Mouse (Mus musculus): Measurements from ENCODE around the gene Pde4d. TPM values are rescaled to one million over a fixed set of nuclear protein-coding genes. Genes with fewer than 3 reads are reported as not detected.

Pde4d gene
- polyA plus RNA-seq, 1 experiment: 33.8 TPM

DNA sequence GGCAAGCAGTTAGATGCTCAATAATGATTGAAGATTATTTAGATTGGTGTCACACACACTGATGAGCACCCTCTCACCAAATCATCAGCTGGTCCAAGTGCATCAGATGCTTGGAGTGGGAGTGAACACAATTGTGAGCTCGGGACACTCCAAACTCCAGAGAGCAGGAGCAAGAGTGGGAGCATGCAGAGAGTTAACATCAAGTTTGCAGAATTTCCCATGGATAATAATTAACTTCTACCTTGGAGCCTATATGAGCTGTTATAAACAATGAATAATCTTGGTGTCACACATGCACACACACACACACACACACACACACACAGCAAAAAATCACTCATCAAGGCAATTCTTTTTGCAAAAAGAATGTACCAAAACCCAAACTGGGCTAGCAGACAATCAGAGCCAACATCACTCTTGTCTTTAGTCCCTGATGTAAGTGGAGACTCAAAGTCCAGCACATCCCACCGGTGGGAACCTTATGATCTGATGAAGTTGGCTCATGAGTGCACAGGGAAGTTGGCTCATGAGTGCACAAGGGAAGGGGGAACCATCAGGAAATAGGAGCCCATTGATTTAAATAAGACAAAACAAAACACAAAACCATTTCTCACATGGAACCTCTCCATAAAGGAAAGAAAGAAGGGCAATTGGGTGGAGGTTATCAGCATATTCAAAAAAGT is 1391.5 kb downstream of the Pde4d start:
- Histone ChIP-seq H3K4me3 (replicated peaks; ENCODE audit: insufficient read depth, low read depth, low read length) (no peak overlapping the region), H3K27ac (ENCODE audit: insufficient read depth, low read length) (no peak overlapping the region), H3K4me1 (ENCODE audit: control insufficient read depth, insufficient read depth, low read length) (no peaks in the 10 kb centered on the region), H3K27me3 (ENCODE audit: control insufficient read depth, insufficient read depth, low read length) (no peaks in the 10 kb centered on the region)
- no peak for DNase-seq
- no peak for TF ChIP-seq POLR2A (IDR thresholded peaks at IDR 0.05; ENCODE audit: borderline replicate concordance, insufficient read depth, low read length)
- no peak for TF ChIP-seq CTCF (IDR thresholded peaks at IDR 0.05; ENCODE audit: borderline replicate concordance, insufficient read depth, low read depth, low read length)
- WGBS: 80% methylated on average over 2 of the region's 2 CpGs

DNA sequence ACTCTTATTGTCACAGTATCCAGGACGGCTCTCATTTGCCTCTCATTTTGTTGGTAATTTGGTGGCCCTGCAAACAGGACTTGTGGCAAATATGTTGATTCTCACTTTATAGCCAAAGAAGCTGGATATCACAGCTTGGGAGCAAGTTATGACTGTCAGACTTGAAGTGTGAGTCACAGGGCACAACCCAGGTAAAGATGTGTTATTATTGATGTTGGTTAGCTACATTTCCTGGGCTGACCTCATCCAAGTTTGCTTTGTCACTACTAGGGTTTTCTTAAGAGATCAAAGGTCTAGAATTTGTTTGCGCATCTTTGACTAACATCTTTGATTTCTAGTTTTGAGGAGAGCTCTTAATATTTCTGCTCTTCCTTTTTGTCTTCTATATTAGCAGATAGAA is 1393.2 kb downstream of the Pde4d start:
- Histone ChIP-seq H3K4me1 (ENCODE audit: control insufficient read depth, insufficient read depth, low read length) (no peaks in the 10 kb centered on the region), H3K4me3 (replicated peaks; ENCODE audit: insufficient read depth, low read depth, low read length) (no peak overlapping the region), H3K27ac (ENCODE audit: insufficient read depth, low read length) (no peak overlapping the region), H3K27me3 (ENCODE audit: control insufficient read depth, insufficient read depth, low read length) (no peaks in the 10 kb centered on the region)
- WGBS: over 99% methylated on average over 2 of the region's 2 CpGs
- no peak for TF ChIP-seq POLR2A (IDR thresholded peaks at IDR 0.05; ENCODE audit: borderline replicate concordance, insufficient read depth, low read length)
- no peak for TF ChIP-seq CTCF (IDR thresholded peaks at IDR 0.05; ENCODE audit: borderline replicate concordance, insufficient read depth, low read depth, low read length)
- DNase-seq: no peak

- Histone ChIP-seq H3K27me3 (ENCODE audit: control insufficient read depth, insufficient read depth, low read length) (no peaks in the 10 kb centered on the region), H3K4me1 (ENCODE audit: control insufficient read depth, insufficient read depth, low read length) (no peaks in the 10 kb centered on the region), H3K4me3 (replicated peaks; ENCODE audit: insufficient read depth, low read depth, low read length) (no peak overlapping the region), H3K27ac (ENCODE audit: insufficient read depth, low read length) (no peak overlapping the region)
- no peak for DNase-seq
- WGBS: 94% methylated on average over 6 of the region's 6 CpGs
- no peak for TF ChIP-seq POLR2A (IDR thresholded peaks at IDR 0.05; ENCODE audit: borderline replicate concordance, insufficient read depth, low read length)
- no peak for TF ChIP-seq CTCF (IDR thresholded peaks at IDR 0.05; ENCODE audit: borderline replicate concordance, insufficient read depth, low read depth, low read length)
These were observed 1395.1 kb downstream of the Pde4d start for GRCm38 (mm10) chr13:109844828-109845227.

DNA sequence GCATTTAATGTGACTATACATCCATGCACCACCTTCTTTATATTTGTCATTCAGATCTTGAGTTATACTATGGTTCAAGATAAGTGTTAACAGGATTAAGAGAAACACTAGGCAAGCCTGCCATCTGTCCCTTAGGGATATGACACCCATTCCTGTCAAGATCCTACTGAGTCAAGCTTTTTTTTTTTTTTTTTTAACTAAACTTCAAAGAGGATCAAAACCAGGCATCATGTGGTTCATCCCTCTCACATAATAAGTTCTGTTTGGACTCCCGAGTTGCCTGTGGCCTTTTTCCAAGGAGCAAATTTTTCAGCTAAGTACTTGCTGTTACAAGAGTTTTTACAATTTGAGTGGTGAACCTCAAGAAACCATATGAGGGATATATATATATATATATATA is 1414.1 kb downstream of the Pde4d start:
- Histone ChIP-seq H3K4me3 (replicated peaks; ENCODE audit: insufficient read depth, low read depth, low read length) (no peak overlapping the region), H3K27me3 (ENCODE audit: control insufficient read depth, insufficient read depth, low read length) (no peaks in the 10 kb centered on the region), H3K4me1 (ENCODE audit: control insufficient read depth, insufficient read depth, low read length) (peaks cover 5% of the 10 kb centered on the region; the same call in 1 of the 2 replicates), H3K27ac (ENCODE audit: insufficient read depth, low read length) (no peak overlapping the region)
- no peak for DNase-seq
- TF ChIP-seq POLR2A (IDR thresholded peaks at IDR 0.05; ENCODE audit: borderline replicate concordance, insufficient read depth, low read length) (no peak), CTCF (IDR thresholded peaks at IDR 0.05; ENCODE audit: borderline replicate concordance, insufficient read depth, low read depth, low read length) (no peak)
- WGBS: 57% methylated on average over 1 of the region's 1 CpGs

- no peak for TF ChIP-seq CTCF (IDR thresholded peaks at IDR 0.05; ENCODE audit: borderline replicate concordance, insufficient read depth, low read depth, low read length)
- TF ChIP-seq POLR2A (IDR thresholded peaks at IDR 0.05; ENCODE audit: borderline replicate concordance, insufficient read depth, low read length): no peak
- WGBS: 89% methylated on average over 6 of the region's 6 CpGs
These were observed 1414.6 kb downstream of the Pde4d start for GRCm38 (mm10) chr13:109864311-109864710.

DNA sequence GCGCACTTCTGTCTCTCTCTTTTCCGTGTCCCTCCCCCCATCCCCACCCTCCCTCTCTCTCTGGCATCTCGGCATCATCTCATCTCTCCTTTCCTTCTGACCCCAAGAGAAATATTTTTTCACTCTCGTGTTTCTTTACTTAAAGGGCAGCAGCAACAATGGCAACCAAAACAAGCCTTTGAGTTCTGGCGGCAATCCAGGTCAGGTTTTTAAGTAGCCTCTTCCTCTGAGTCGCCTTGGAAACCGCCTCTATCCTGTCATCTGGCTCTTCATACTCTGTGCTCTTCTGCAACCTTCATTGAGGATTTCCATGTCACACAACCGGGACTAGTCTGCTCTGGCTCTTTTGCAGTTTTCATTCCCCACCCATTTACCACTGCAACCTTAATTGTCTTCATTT is 1430.6 kb downstream of the Pde4d start:
- Histone ChIP-seq H3K27me3 (ENCODE audit: control insufficient read depth, insufficient read depth, low read length) (no peaks in the 10 kb centered on the region), H3K4me3 (replicated peaks; ENCODE audit: insufficient read depth, low read depth, low read length) (no peak overlapping the region), H3K27ac (ENCODE audit: insufficient read depth, low read length) (no peak overlapping the region), H3K4me1 (ENCODE audit: control insufficient read depth, insufficient read depth, low read length) (peaks cover 5% of the 10 kb centered on the region; the same call in 1 of the 2 replicates)
- TF ChIP-seq CTCF (IDR thresholded peaks at IDR 0.05; ENCODE audit: borderline replicate concordance, insufficient read depth, low read depth, low read length): no peak
- no peak for TF ChIP-seq POLR2A (IDR thresholded peaks at IDR 0.05; ENCODE audit: borderline replicate concordance, insufficient read depth, low read length)
- 42% methylated on average over 8 of the region's 8 CpGs for WGBS
- DNase-seq: peak; percentile 26 to 41

More at GRCm38 (mm10) chr13:109864311-109864710, 1414.6 kb downstream of the Pde4d start:
- no peak for DNase-seq
- no peak overlapping the region for H3K4me3 ChIP-seq (replicated peaks; ENCODE audit: insufficient read depth, low read depth, low read length)
- no peak overlapping the region for H3K27ac ChIP-seq (ENCODE audit: insufficient read depth, low read length)
- H3K4me1 ChIP-seq (ENCODE audit: control insufficient read depth, insufficient read depth, low read length): peaks cover 5% of the 10 kb centered on the region; the same call in 1 of the 2 replicates
- H3K27me3 ChIP-seq (ENCODE audit: control insufficient read depth, insufficient read depth, low read length): no peaks in the 10 kb centered on the region

- no peaks in the 10 kb centered on the region for H3K27me3 ChIP-seq (ENCODE audit: control insufficient read depth, insufficient read depth, low read length)
- TF ChIP-seq CTCF (IDR thresholded peaks at IDR 0.05; ENCODE audit: borderline replicate concordance, insufficient read depth, low read depth, low read length): no peak
- no peak for TF ChIP-seq POLR2A (IDR thresholded peaks at IDR 0.05; ENCODE audit: borderline replicate concordance, insufficient read depth, low read length)
- DNase-seq: peak; percentile 33 to 55
- H3K4me1 ChIP-seq (ENCODE audit: control insufficient read depth, insufficient read depth, low read length): peaks cover 5% of the 10 kb centered on the region; the same call in 1 of the 2 replicates
- H3K4me3 ChIP-seq (replicated peaks; ENCODE audit: insufficient read depth, low read depth, low read length): no peak overlapping the region
- WGBS: 72% methylated on average over 11 of the region's 11 CpGs
- H3K27ac ChIP-seq (ENCODE audit: insufficient read depth, low read length): no peak overlapping the region
These were observed 1431.6 kb downstream of the Pde4d start for GRCm38 (mm10) chr13:109881161-109881857.

DNA sequence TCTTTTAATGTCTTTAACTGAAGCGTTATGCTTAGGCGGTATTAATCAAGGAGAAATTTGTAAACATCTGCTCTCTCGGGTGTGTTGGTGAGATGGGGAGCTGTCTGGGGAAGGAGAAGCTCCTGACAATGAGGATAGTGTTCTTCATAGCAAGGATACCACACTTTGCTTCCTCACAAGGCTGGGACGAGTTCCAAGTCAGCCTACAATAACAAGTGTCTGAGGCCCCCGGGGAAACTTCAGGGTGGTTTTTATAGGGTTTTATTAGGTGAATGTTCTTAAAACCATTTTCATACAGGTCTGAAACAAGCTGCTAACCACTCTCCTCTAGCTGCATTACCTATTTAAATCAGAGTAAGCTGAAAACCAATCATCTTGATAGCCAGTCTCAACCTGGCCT is 1433.9 kb downstream of the Pde4d start:
- no peak for DNase-seq
- no peak overlapping the region for H3K4me3 ChIP-seq (replicated peaks; ENCODE audit: insufficient read depth, low read depth, low read length)
- 52% methylated on average over 5 of the region's 5 CpGs for WGBS
- no peak overlapping the region for H3K27ac ChIP-seq (ENCODE audit: insufficient read depth, low read length)
- H3K4me1 ChIP-seq (ENCODE audit: control insufficient read depth, insufficient read depth, low read length): peaks cover 5% of the 10 kb centered on the region; the same call in 1 of the 2 replicates
- no peak for TF ChIP-seq CTCF (IDR thresholded peaks at IDR 0.05; ENCODE audit: borderline replicate concordance, insufficient read depth, low read depth, low read length)
- no peak for TF ChIP-seq POLR2A (IDR thresholded peaks at IDR 0.05; ENCODE audit: borderline replicate concordance, insufficient read depth, low read length)
- H3K27me3 ChIP-seq (ENCODE audit: control insufficient read depth, insufficient read depth, low read length): no peaks in the 10 kb centered on the region
